In genomic region chr11:85926287-85926764, GRCm38 (mm10) we compare ENCODE assay signal across 10 mouse cellular contexts. TPM values are rescaled to one million over a fixed set of nuclear protein-coding genes. Genes with fewer than 3 reads are reported as not detected.
DNase-seq lines count a peak whose midpoint lies in the region; ATAC-seq and TF ChIP-seq lines count a peak whose summit lies in the region.
"Had no signal": no experiment of that assay in that cellular context is flagged by ENCODE, and none has a peak within 500 bp of the region (broad histone marks: within the 10 kb centered on the region; RNA-seq: fewer than 3 reads in every experiment).

No protein-coding gene starts in this region.

- H3K4me2 ChIP-seq in kidney, embryonic 16.5 days (replicated peaks; ENCODE audit: low read depth, low read length): peak overlapping the region; percentile 48
- peak overlapping the region; percentile 36 for H3K4me2 ChIP-seq in embryonic facial prominence, embryonic 11.5 days (ENCODE audit: low read depth, low read length)
- H3K4me2 ChIP-seq in hindbrain, postnatal 0 days (ENCODE audit: low read depth, low read length): peak overlapping the region; percentile 44
- H3K4me2 ChIP-seq in neural tube, embryonic 12.5 days (replicated peaks): peak overlapping the region; percentile 25

- H3K27me3 ChIP-seq in kidney, embryonic 16.5 days (ENCODE audit: insufficient read depth, low read length): peaks cover 59% of the 10 kb centered on the region
- peaks cover 3% of the 10 kb centered on the region; the same call in 1 of the 2 replicates for H3K27me3 ChIP-seq in embryonic facial prominence, embryonic 11.5 days (ENCODE audit: control insufficient read depth, insufficient read depth, low read length)
- H3K27me3 ChIP-seq in hindbrain, postnatal 0 days (ENCODE audit: insufficient read depth, low read length): peaks cover 33% of the 10 kb centered on the region
- H3K27me3 ChIP-seq in neural tube, embryonic 12.5 days (replicated peaks): peaks cover 61% of the 10 kb centered on the region

- DNase-seq in kidney, adult 8-10 months: no peak
- DNase-seq in embryonic facial prominence, embryonic 11.5 days (ENCODE audit: low spot score): peak; percentile 34
- DNase-seq in hindbrain, postnatal 0 days (ENCODE audit: low spot score): no peak
- DNase-seq in frontal cortex, postnatal 36 days (ENCODE audit: low spot score in 2 of 2): no peak
- DNase-seq in gastrocnemius, adult 18-20 months (ENCODE audit: low spot score): no peak

- H3K9me3 ChIP-seq in kidney, embryonic 16.5 days (ENCODE audit: low read length): no peaks in the 10 kb centered on the region
- H3K9me3 ChIP-seq in embryonic facial prominence, embryonic 11.5 days (replicated peaks; ENCODE audit: control insufficient read depth, low read length): no peaks in the 10 kb centered on the region
- H3K9me3 ChIP-seq in hindbrain, postnatal 0 days (ENCODE audit: low read length): no peaks in the 10 kb centered on the region
- no peaks in the 10 kb centered on the region for H3K9me3 ChIP-seq in neural tube, embryonic 12.5 days

- no peak for TF ChIP-seq CTCF in hindbrain, postnatal 0 days (IDR thresholded peaks at IDR 0.05; ENCODE audit: low read depth)

- no peak overlapping the region for H3K27ac ChIP-seq in kidney, embryonic 16.5 days (ENCODE audit: low read length)
- no peak overlapping the region for H3K27ac ChIP-seq in embryonic facial prominence, embryonic 11.5 days (replicated peaks; ENCODE audit: low read depth, low read length)
- no peak overlapping the region for H3K27ac ChIP-seq in hindbrain, postnatal 0 days
- no peak overlapping the region for H3K27ac ChIP-seq in neural tube, embryonic 12.5 days
- H3K27ac ChIP-seq: left cerebral cortex, adult 2 months had no signal

- no peak for ATAC-seq in kidney, embryonic 16.5 days (ENCODE audit: low FRiP score, low TSS enrichment)
- ATAC-seq in embryonic facial prominence, embryonic 11.5 days (replicated peaks; ENCODE audit: insufficient number of reproducible peaks, low FRiP score, low TSS enrichment, low read depth): no peak
- no peak for ATAC-seq in hindbrain, postnatal 0 days
- ATAC-seq in neural tube, embryonic 12.5 days (ENCODE audit: low FRiP score, low read depth): no peak
- ATAC-seq in monocyte, adult 5-6 weeks (replicated peaks; ENCODE audit: insufficient number of reproducible peaks, low FRiP score, low TSS enrichment, poor library complexity, severe bottlenecking): no peak

- H3K4me3 ChIP-seq in kidney, embryonic 16.5 days (ENCODE audit: low read length): peak overlapping the region; percentile 21
- H3K4me3 ChIP-seq in embryonic facial prominence, embryonic 11.5 days (ENCODE audit: low read depth, low read length): no peak overlapping the region
- 0 out of 2 replicates have a peak overlapping the region, but pooled peaks have one; percentile 8 for H3K4me3 ChIP-seq in hindbrain, postnatal 0 days (ENCODE audit: low read length)
- H3K4me3 ChIP-seq in neural tube, embryonic 12.5 days: no peak overlapping the region

- no peaks in the 10 kb centered on the region for H3K36me3 ChIP-seq in kidney, embryonic 16.5 days (ENCODE audit: insufficient read depth, low read length)
- no peaks in the 10 kb centered on the region for H3K36me3 ChIP-seq in embryonic facial prominence, embryonic 11.5 days (replicated peaks; ENCODE audit: control insufficient read depth, insufficient read depth, low read depth, low read length)
- H3K36me3 ChIP-seq in hindbrain, postnatal 0 days (ENCODE audit: insufficient read depth, low read length): no peaks in the 10 kb centered on the region
- H3K36me3 ChIP-seq in neural tube, embryonic 12.5 days: no peaks in the 10 kb centered on the region

- H3K9ac ChIP-seq in kidney, embryonic 16.5 days (replicated peaks; ENCODE audit: low read length): 0 out of 2 replicates have a peak overlapping the region, but pooled peaks have one; percentile 3
- H3K9ac ChIP-seq in embryonic facial prominence, embryonic 11.5 days (replicated peaks; ENCODE audit: low read length): peak overlapping the region; percentile 29; the same call in 1 of the 2 replicates
- H3K9ac ChIP-seq in hindbrain, postnatal 0 days (replicated peaks; ENCODE audit: low read length): no peak overlapping the region
- no peak overlapping the region for H3K9ac ChIP-seq in neural tube, embryonic 12.5 days

- no peaks in the 10 kb centered on the region; the same call in 1 of the 2 replicates for H3K4me1 ChIP-seq in kidney, embryonic 16.5 days (ENCODE audit: insufficient read depth, low read length)
- H3K4me1 ChIP-seq in embryonic facial prominence, embryonic 11.5 days (ENCODE audit: control insufficient read depth, insufficient read depth, low read length): peaks cover 2% of the 10 kb centered on the region; the same call in 1 of the 2 replicates
- H3K4me1 ChIP-seq in hindbrain, postnatal 0 days (ENCODE audit: insufficient read depth, low read length): no peaks in the 10 kb centered on the region; the same call in 1 of the 2 replicates
- H3K4me1 ChIP-seq in neural tube, embryonic 12.5 days: peaks cover 6% of the 10 kb centered on the region; the same call in 1 of the 2 replicates

- WGBS in kidney, embryonic 16.5 days: 9% methylated on average over 16 of the region's 16 CpGs
- WGBS in embryonic facial prominence, embryonic 11.5 days: 4% methylated on average over 16 of the region's 16 CpGs
- 9% methylated on average over 16 of the region's 16 CpGs for WGBS in hindbrain, postnatal 0 days
- WGBS in neural tube, embryonic 12.5 days: 5% methylated on average over 16 of the region's 16 CpGs

RNA-seq across cellular contexts. Expression of gene Tbx4, which starts 40.1 kb away (rescaled TPM):
- 0.24 and 1.7 TPM in 2 replicates for polyA plus RNA-seq in kidney, embryonic 16.5 days (2015; fragmentation: Nextera tagmentation; extraction: Ambion mirVana)
- 0.65 and 1.5 TPM in 2 replicates for polyA plus RNA-seq in embryonic facial prominence, embryonic 11.5 days (2014; fragmentation: Nextera tagmentation; extraction: Ambion mirVana)
- 0.18 and 0.47 TPM in 2 replicates for total RNA-seq in hindbrain, postnatal 0 days (2014; rRNA removed)
- polyA plus RNA-seq in hindbrain, postnatal 0 days (2015; fragmentation: Nextera tagmentation; extraction: Ambion mirVana): 0.20 and 0.23 TPM in 2 replicates
- 0.39 and 0.61 TPM in 2 replicates for polyA plus RNA-seq in neural tube, embryonic 12.5 days (2016; fragmentation: Nextera tagmentation; extraction: Ambion mirVana)
- total RNA-seq in monocyte, adult 5-6 weeks (2017): not detected in 3 replicates
- 1 to 10 TPM; 1.3 to 1.4 TPM for total RNA-seq in gastrocnemius, adult 18-20 months (2021)
- total RNA-seq: common myeloid progenitor, adult 5-6 weeks had no signal

Comparison
In these comparisons a context has a peak if more than half of its experiments do, and no peak if none do; other contexts are left out.
1. H3K4me3 ChIP-seq: peak in kidney, embryonic 16.5 days (single experiment) and hindbrain, postnatal 0 days (single experiment); none in embryonic facial prominence, embryonic 11.5 days (single experiment) and neural tube, embryonic 12.5 days (single experiment).
2. H3K9ac ChIP-seq: peak in kidney, embryonic 16.5 days (single experiment) and embryonic facial prominence, embryonic 11.5 days (single experiment); none in hindbrain, postnatal 0 days (single experiment) and neural tube, embryonic 12.5 days (single experiment).
3. Peak in every context shown above with its lines, with median percentiles within 50 percentile points of each other: H3K4me2 ChIP-seq.